In genomic region chr5:34659686-34660590, GRCm38 (mm10) we compare ENCODE assay signal across 8 mouse cellular contexts. TPM values are rescaled to one million over a fixed set of nuclear protein-coding genes. Genes with fewer than 3 reads are reported as not detected.
DNase-seq lines count a peak whose midpoint lies in the region; ATAC-seq and TF ChIP-seq lines count a peak whose summit lies in the region.

Gene Nop14, minus strand, starts transcription at chr5:34660148.
Gene Grk4, plus strand, starts transcription at chr5:34660379.

- H3K9me3 ChIP-seq in forebrain, embryonic 10.5 days: no peaks in the 10 kb centered on the region
- H3K9me3 ChIP-seq in heart, embryonic 15.5 days (replicated peaks): no peaks in the 10 kb centered on the region
- no peaks in the 10 kb centered on the region for H3K9me3 ChIP-seq in liver, embryonic 14.5 days (ENCODE audit: control insufficient read depth, low read length)
- H3K9me3 ChIP-seq in neural tube, embryonic 11.5 days (ENCODE audit: control insufficient read depth, low read length): no peaks in the 10 kb centered on the region
- H3K9me3 ChIP-seq in stomach, postnatal 0 days (ENCODE audit: control insufficient read depth, low read length): no peaks in the 10 kb centered on the region

- H3K27ac ChIP-seq in forebrain, embryonic 10.5 days: peak within 1 kb of the TSS; percentile 84
- H3K27ac ChIP-seq in heart, embryonic 15.5 days: peak within 1 kb of the TSS; percentile 94
- peak within 1 kb of the TSS; percentile 86 for H3K27ac ChIP-seq in liver, embryonic 14.5 days
- peak within 1 kb of the TSS; percentile 69 for H3K27ac ChIP-seq in neural tube, embryonic 11.5 days (ENCODE audit: low read depth, low read length)
- H3K27ac ChIP-seq in stomach, postnatal 0 days (replicated peaks): peak within 1 kb of the TSS; percentile 93

- peak; percentile 100 for ATAC-seq in heart, embryonic 15.5 days (replicated peaks; ENCODE audit: insufficient number of reproducible peaks, insufficient read depth, low FRiP score, low read depth)
- peak; percentile 99 for ATAC-seq in liver, embryonic 14.5 days (ENCODE audit: insufficient read depth)
- ATAC-seq in neural tube, embryonic 11.5 days (ENCODE audit: insufficient read depth, low FRiP score, low TSS enrichment): peak; percentile 100
- ATAC-seq in stomach, postnatal 0 days (ENCODE audit: low FRiP score, low TSS enrichment): peak; percentile 100

- H3K36me3 ChIP-seq in forebrain, embryonic 10.5 days (replicated peaks): peaks cover 30% of the 10 kb centered on the region
- H3K36me3 ChIP-seq in heart, embryonic 15.5 days: peaks cover 24% of the 10 kb centered on the region
- peaks cover 18% of the 10 kb centered on the region for H3K36me3 ChIP-seq in liver, embryonic 14.5 days (replicated peaks; ENCODE audit: control insufficient read depth, insufficient read depth, low read depth)
- H3K36me3 ChIP-seq in neural tube, embryonic 11.5 days (ENCODE audit: control insufficient read depth, insufficient read depth, low read length): peaks cover 5% of the 10 kb centered on the region
- H3K36me3 ChIP-seq in stomach, postnatal 0 days (ENCODE audit: control insufficient read depth, insufficient read depth, low read length): peaks cover 9% of the 10 kb centered on the region; the same call in 1 of the 2 replicates

- H3K27me3 ChIP-seq in forebrain, embryonic 10.5 days (ENCODE audit: poor library complexity, severe bottlenecking): peaks cover 10% of the 10 kb centered on the region
- H3K27me3 ChIP-seq in heart, embryonic 15.5 days: no peaks in the 10 kb centered on the region
- H3K27me3 ChIP-seq in liver, embryonic 14.5 days (ENCODE audit: control insufficient read depth, insufficient read depth, low read length): no peaks in the 10 kb centered on the region
- H3K27me3 ChIP-seq in neural tube, embryonic 11.5 days (ENCODE audit: control insufficient read depth, insufficient read depth, low read length): no peaks in the 10 kb centered on the region
- no peaks in the 10 kb centered on the region for H3K27me3 ChIP-seq in stomach, postnatal 0 days (ENCODE audit: control insufficient read depth, insufficient read depth, low read length)

- H3K4me3 ChIP-seq in forebrain, embryonic 10.5 days: peak within 1 kb of the TSS; percentile 81
- peak within 1 kb of the TSS; percentile 82 for H3K4me3 ChIP-seq in heart, embryonic 15.5 days
- H3K4me3 ChIP-seq in liver, embryonic 14.5 days (ENCODE audit: insufficient read depth in 1 of 2, low read depth in 2 of 2, low read length in 2 of 2): peak within 1 kb of the TSS; percentile 69 to 73
- peak within 1 kb of the TSS; percentile 73 for H3K4me3 ChIP-seq in neural tube, embryonic 11.5 days (ENCODE audit: low read depth, low read length)
- peak within 1 kb of the TSS; percentile 67 for H3K4me3 ChIP-seq in stomach, postnatal 0 days (ENCODE audit: low read depth, low read length)

- H3K9ac ChIP-seq in heart, embryonic 15.5 days: peak within 1 kb of the TSS; percentile 73
- peak within 1 kb of the TSS; percentile 83 for H3K9ac ChIP-seq in liver, embryonic 14.5 days (replicated peaks)
- H3K9ac ChIP-seq in neural tube, embryonic 11.5 days (ENCODE audit: low read length): peak within 1 kb of the TSS; percentile 74
- peak within 1 kb of the TSS; percentile 69 for H3K9ac ChIP-seq in stomach, postnatal 0 days (ENCODE audit: low read length)

- peak within 1 kb of the TSS; percentile 73 for H3K4me2 ChIP-seq in heart, embryonic 15.5 days
- peak within 1 kb of the TSS; percentile 95 for H3K4me2 ChIP-seq in liver, embryonic 14.5 days (ENCODE audit: low read depth)
- H3K4me2 ChIP-seq in neural tube, embryonic 11.5 days (ENCODE audit: low read depth): peak within 1 kb of the TSS; percentile 49
- peak within 1 kb of the TSS; percentile 74 for H3K4me2 ChIP-seq in stomach, postnatal 0 days (replicated peaks; ENCODE audit: low read depth)

- peaks cover 16% of the 10 kb centered on the region for H3K4me1 ChIP-seq in forebrain, embryonic 10.5 days
- H3K4me1 ChIP-seq in heart, embryonic 15.5 days (replicated peaks): peaks cover 22% of the 10 kb centered on the region
- peaks cover 11 to 15% of the 10 kb centered on the region in 2 experiments for H3K4me1 ChIP-seq in liver, embryonic 14.5 days (replicated peaks; ENCODE audit: control insufficient read depth in 2 of 2, insufficient read depth in 2 of 2, low read length in 1 of 2)
- H3K4me1 ChIP-seq in neural tube, embryonic 11.5 days (ENCODE audit: control insufficient read depth, insufficient read depth, low read length): peaks cover 3% of the 10 kb centered on the region; the same call in 1 of the 2 replicates
- no peaks in the 10 kb centered on the region; the same call in 1 of the 2 replicates for H3K4me1 ChIP-seq in stomach, postnatal 0 days (replicated peaks; ENCODE audit: control insufficient read depth, insufficient read depth)

- WGBS in forebrain, embryonic 10.5 days: under 1% methylated on average over 60 of the region's 60 CpGs
- WGBS in heart, embryonic 15.5 days: under 1% methylated on average over 60 of the region's 60 CpGs
- WGBS in liver, embryonic 14.5 days (ENCODE audit: insufficient replicate concordance): under 1% methylated on average over 60 of the region's 60 CpGs
- under 1% methylated on average over 60 of the region's 60 CpGs for WGBS in neural tube, embryonic 11.5 days
- under 1% methylated on average over 60 of the region's 60 CpGs for WGBS in stomach, postnatal 0 days

- peak; percentile 99 for DNase-seq in CD8-positive naive resting alpha-beta T cell, adult 2 months (ENCODE audit: low read depth in 2 of 2, low spot score in 2 of 2)
- DNase-seq in c-Kit-positive CD71-negative TER-119-negative erythroid progenitor cells, embryonic 14.5 days (ENCODE audit: low read depth): peak; percentile 98
- DNase-seq in forebrain, embryonic 10.5 days (ENCODE audit: extremely low spot score, low spot score): peak; percentile 98
- peak; percentile 99 for DNase-seq in kidney, postnatal 25 days
- peak; percentile 100 for DNase-seq in liver, embryonic 14.5 days (ENCODE audit: low read depth in 3 of 3, low spot score in 3 of 3)
- peak; percentile 99 for DNase-seq in neural tube, embryonic 11.5 days (ENCODE audit: low spot score)
- DNase-seq in stomach, postnatal 0 days (ENCODE audit: low spot score): peak; percentile 99

- peak; percentile 99 for TF ChIP-seq CTCF in liver, embryonic 14.5 days (IDR thresholded peaks at IDR 0.05; ENCODE audit: low read depth)
- TF ChIP-seq CTCF in stomach, postnatal 0 days (IDR thresholded peaks at IDR 0.05; ENCODE audit: low read depth): peak; percentile 96

- TF ChIP-seq EP300 in liver, embryonic 14.5 days (IDR thresholded peaks at IDR 0.05; ENCODE audit: low read depth): peak; percentile 65
- TF ChIP-seq EP300 in stomach, postnatal 0 days (optimal IDR thresholded peaks at IDR 0.05): peak; percentile 97

RNA-seq across cellular contexts. Expression of gene Nop14, which starts in this region (rescaled TPM):
- polyA plus RNA-seq in forebrain, embryonic 10.5 days (2016; fragmentation: Nextera tagmentation; extraction: Ambion mirVana): 31.7 and 33.9 TPM in 2 replicates
- 14.1 and 14.7 TPM in 2 replicates for polyA plus RNA-seq in heart, embryonic 15.5 days (2015; fragmentation: Nextera tagmentation; extraction: Ambion mirVana)
- 11.2 and 12.4 TPM in 2 replicates for polyA plus RNA-seq in liver, embryonic 14.5 days (2012; rRNA removed)
- polyA plus RNA-seq in liver, embryonic 14.5 days (2014; fragmentation: Nextera tagmentation; extraction: Ambion mirVana): 11.9 and 14.4 TPM in 2 replicates
- polyA plus RNA-seq in neural tube, embryonic 11.5 days (2014; fragmentation: Nextera tagmentation; extraction: Ambion mirVana): 32.0 and 33.5 TPM in 2 replicates
- polyA plus RNA-seq in stomach, postnatal 0 days (2015; fragmentation: Nextera tagmentation; extraction: Ambion mirVana): 13.1 and 14.2 TPM in 2 replicates

RNA-seq across cellular contexts. Expression of gene Grk4, which starts in this region (rescaled TPM):
- 1.1 and 1.5 TPM in 2 replicates for polyA plus RNA-seq in forebrain, embryonic 10.5 days (2016; fragmentation: Nextera tagmentation; extraction: Ambion mirVana)
- polyA plus RNA-seq in heart, embryonic 15.5 days (2015; fragmentation: Nextera tagmentation; extraction: Ambion mirVana): 1.8 and 2.1 TPM in 2 replicates
- polyA plus RNA-seq in liver, embryonic 14.5 days (2012; rRNA removed): 0.24 and 0.44 TPM in 2 replicates
- 0.48 and 0.91 TPM in 2 replicates for polyA plus RNA-seq in liver, embryonic 14.5 days (2014; fragmentation: Nextera tagmentation; extraction: Ambion mirVana)
- 1.2 and 1.6 TPM in 2 replicates for polyA plus RNA-seq in neural tube, embryonic 11.5 days (2014; fragmentation: Nextera tagmentation; extraction: Ambion mirVana)
- 1.2 and 2.0 TPM in 2 replicates for polyA plus RNA-seq in stomach, postnatal 0 days (2015; fragmentation: Nextera tagmentation; extraction: Ambion mirVana)

Comparison
In these comparisons a context has a peak if more than half of its experiments do, and no peak if none do; other contexts are left out.
1. Peak in every context shown above with its lines: DNase-seq, ATAC-seq, H3K4me3 ChIP-seq and H3K27ac ChIP-seq.